In the genomic region with DNA sequence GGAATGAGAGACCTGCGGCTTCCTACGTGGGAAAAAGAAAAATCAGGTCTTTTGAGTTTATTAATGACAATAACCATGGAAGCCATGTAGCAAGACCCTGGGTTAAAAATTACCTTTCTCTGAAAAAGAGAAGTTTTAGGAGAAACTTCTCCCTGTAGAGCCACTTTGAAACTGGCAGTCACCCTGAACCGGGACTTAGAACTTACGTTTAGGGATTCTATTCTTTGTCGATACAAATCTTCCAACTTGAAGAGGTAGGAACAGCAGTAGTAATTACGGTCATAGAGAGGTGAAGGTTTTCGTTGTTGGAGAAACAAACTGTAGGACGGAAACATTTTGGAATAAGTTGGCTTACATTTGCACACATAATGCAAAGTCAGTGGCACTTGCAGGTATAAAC, we compare ENCODE assay signal across 9 mouse cellular contexts. TPM values are rescaled to one million over a fixed set of nuclear protein-coding genes. Genes with fewer than 3 reads are reported as not detected.
DNase-seq lines count a peak whose midpoint lies in the region; ATAC-seq and TF ChIP-seq lines count a peak whose summit lies in the region.
"Had no signal": no experiment of that assay in that cellular context is flagged by ENCODE, and none has a peak within 500 bp of the region (broad histone marks: within the 10 kb centered on the region; RNA-seq: fewer than 3 reads in every experiment).

No protein-coding gene starts in this region.

- 2% methylated on average over 8 of the region's 8 CpGs for WGBS in lung, adult 2 months
- WGBS in embryonic facial prominence, embryonic 11.5 days, result 6% methylated on average over 8 of the region's 8 CpGs
- WGBS in intestine, postnatal 0 days, result 1% methylated on average over 8 of the region's 8 CpGs
- 6% methylated on average over 8 of the region's 8 CpGs for WGBS in neural tube, embryonic 15.5 days

- H3K4me1 ChIP-seq in lung, adult 2 months (ENCODE audit: control insufficient read depth, insufficient read depth, low read length), result peaks cover 12% of the 10 kb centered on the region
- no peaks in the 10 kb centered on the region for H3K4me1 ChIP-seq in embryonic facial prominence, embryonic 11.5 days (ENCODE audit: control insufficient read depth, insufficient read depth, low read length)
- H3K4me1 ChIP-seq in intestine, postnatal 0 days (replicated peaks; ENCODE audit: control insufficient read depth, insufficient read depth, low read length), result peaks cover 6% of the 10 kb centered on the region
- peaks cover 42% of the 10 kb centered on the region for H3K4me1 ChIP-seq in neural tube, embryonic 15.5 days

- peak overlapping the region; percentile 66 for H3K9ac ChIP-seq in embryonic facial prominence, embryonic 11.5 days (replicated peaks; ENCODE audit: low read length)
- peak overlapping the region; percentile 71 for H3K9ac ChIP-seq in intestine, postnatal 0 days (ENCODE audit: low read depth, low read length)
- peak overlapping the region; percentile 68 for H3K9ac ChIP-seq in neural tube, embryonic 15.5 days (replicated peaks)

- H3K4me3 ChIP-seq in lung, adult 2 months (replicated peaks; ENCODE audit: extremely low read depth, low read depth, low read length), result peak overlapping the region; percentile 71
- H3K4me3 ChIP-seq in embryonic facial prominence, embryonic 11.5 days (ENCODE audit: low read depth, low read length), result peak overlapping the region; percentile 84
- peak overlapping the region; percentile 70 for H3K4me3 ChIP-seq in intestine, postnatal 0 days (ENCODE audit: low read depth, low read length)
- H3K4me3 ChIP-seq in neural tube, embryonic 15.5 days (replicated peaks), result peak overlapping the region; percentile 75

- H3K27ac ChIP-seq in embryonic facial prominence, embryonic 11.5 days (replicated peaks; ENCODE audit: low read depth, low read length), result no peak overlapping the region
- peak overlapping the region; percentile 70 for H3K27ac ChIP-seq in intestine, postnatal 0 days (ENCODE audit: low read depth, low read length)
- peak overlapping the region; percentile 98 for H3K27ac ChIP-seq in neural tube, embryonic 15.5 days (replicated peaks)

- intact Hi-C loops in left cerebral cortex, postnatal 14 days (cut with DNase I), result loop anchor here (5.0 kb wide), 1 partner anchor 35 kb away; no protein-coding TSS in a partner anchor

- no peaks in the 10 kb centered on the region; the same call in 1 of the 2 replicates for H3K36me3 ChIP-seq in embryonic facial prominence, embryonic 11.5 days (replicated peaks; ENCODE audit: control insufficient read depth, insufficient read depth, low read depth, low read length)
- H3K36me3 ChIP-seq in intestine, postnatal 0 days (ENCODE audit: control insufficient read depth, insufficient read depth), result peaks cover 27% of the 10 kb centered on the region
- peaks cover 31% of the 10 kb centered on the region for H3K36me3 ChIP-seq in neural tube, embryonic 15.5 days

- peak overlapping the region; percentile 27 for H3K4me2 ChIP-seq in embryonic facial prominence, embryonic 11.5 days (ENCODE audit: low read depth, low read length)
- H3K4me2 ChIP-seq in intestine, postnatal 0 days (replicated peaks; ENCODE audit: low read depth), result peak overlapping the region; percentile 66
- peak overlapping the region; percentile 76 for H3K4me2 ChIP-seq in neural tube, embryonic 15.5 days

- no peak for ATAC-seq in embryonic facial prominence, embryonic 11.5 days (replicated peaks; ENCODE audit: insufficient number of reproducible peaks, low FRiP score, low TSS enrichment, low read depth)
- no peak for ATAC-seq in intestine, postnatal 0 days
- no peak for ATAC-seq in neural tube, embryonic 15.5 days (ENCODE audit: low FRiP score)

- H3K9me3 ChIP-seq in embryonic facial prominence, embryonic 11.5 days (replicated peaks; ENCODE audit: control insufficient read depth, low read length), result no peaks in the 10 kb centered on the region
- H3K9me3 ChIP-seq in intestine, postnatal 0 days (ENCODE audit: control insufficient read depth), result no peaks in the 10 kb centered on the region
- H3K9me3 ChIP-seq in neural tube, embryonic 15.5 days (replicated peaks), result no peaks in the 10 kb centered on the region

- no peak for DNase-seq in lung, adult 2 months
- no peak for DNase-seq in lung, postnatal 4 days
- peak; percentile 36 for DNase-seq in embryonic facial prominence, embryonic 11.5 days (ENCODE audit: low spot score)
- DNase-seq in layer of hippocampus, postnatal 10 days (ENCODE audit: low spot score in 2 of 2), result no peak
- no peak for DNase-seq in left cerebral cortex, postnatal 14 days (ENCODE audit: low spot score in 2 of 2)
- DNase-seq in kidney, postnatal 14 days, result no peak

- no peak for TF ChIP-seq CTCF in lung, adult 2 months (IDR thresholded peaks at IDR 0.05; ENCODE audit: insufficient read depth, low read length)
- no peak for TF ChIP-seq CTCF in intestine, postnatal 0 days (IDR thresholded peaks at IDR 0.05; ENCODE audit: low read depth)

- no peaks in the 10 kb centered on the region for H3K27me3 ChIP-seq in embryonic facial prominence, embryonic 11.5 days (ENCODE audit: control insufficient read depth, insufficient read depth, low read length)
- no peaks in the 10 kb centered on the region for H3K27me3 ChIP-seq in intestine, postnatal 0 days (replicated peaks; ENCODE audit: control insufficient read depth, insufficient read depth, low read length)
- H3K27me3 ChIP-seq in neural tube, embryonic 15.5 days (replicated peaks), result no peaks in the 10 kb centered on the region

- no peak for TF ChIP-seq POLR2A in lung, adult 2 months (IDR thresholded peaks at IDR 0.05; ENCODE audit: borderline replicate concordance, extremely low read depth, low read depth, low read length)

RNA-seq across cellular contexts. Expression of a gene that starts 0.5 kb away (rescaled TPM):
- 100 and 121 TPM in 2 replicates for polyA plus RNA-seq in lung, adult 2 months (2012; rRNA removed)
- 122 and 141 TPM in 2 replicates for polyA plus RNA-seq in embryonic facial prominence, embryonic 11.5 days (2014; fragmentation: Nextera tagmentation; extraction: Ambion mirVana)
- 49.9 and 57.4 TPM in 2 replicates for polyA plus RNA-seq in intestine, postnatal 0 days (2015; fragmentation: Nextera tagmentation; extraction: Ambion mirVana)
- 113 and 115 TPM in 2 replicates for polyA plus RNA-seq in neural tube, embryonic 15.5 days (2015; fragmentation: Nextera tagmentation; extraction: Ambion mirVana)
- total RNA-seq in layer of hippocampus, postnatal 10 days (2021), result 100 to 1,000 TPM; 208 to 213 TPM
- 100 to 1,000 TPM; 183 to 184 TPM for total RNA-seq in left cerebral cortex, postnatal 14 days (2021)

RNA-seq across cellular contexts. Expression of a gene that starts 1.2 kb away (rescaled TPM):
- polyA plus RNA-seq in lung, adult 2 months (2012; rRNA removed), result 49.8 and 50.5 TPM in 2 replicates
- polyA plus RNA-seq in embryonic facial prominence, embryonic 11.5 days (2014; fragmentation: Nextera tagmentation; extraction: Ambion mirVana), result 109 and 110 TPM in 2 replicates
- 75.5 and 76.8 TPM in 2 replicates for polyA plus RNA-seq in intestine, postnatal 0 days (2015; fragmentation: Nextera tagmentation; extraction: Ambion mirVana)
- 72.2 and 72.3 TPM in 2 replicates for polyA plus RNA-seq in neural tube, embryonic 15.5 days (2015; fragmentation: Nextera tagmentation; extraction: Ambion mirVana)
- total RNA-seq in layer of hippocampus, postnatal 10 days (2021), result 10 to 100 TPM; 25.5 to 28.1 TPM
- 10 to 100 TPM; 23.4 to 23.8 TPM for total RNA-seq in left cerebral cortex, postnatal 14 days (2021)

RNA-seq across cellular contexts. Expression of a gene that starts 11.4 kb away (rescaled TPM):
- polyA plus RNA-seq in lung, adult 2 months (2012; rRNA removed), result 0.43 and 0.56 TPM in 2 replicates
- 0.11 and 0.17 TPM in 2 replicates for polyA plus RNA-seq in embryonic facial prominence, embryonic 11.5 days (2014; fragmentation: Nextera tagmentation; extraction: Ambion mirVana)
- 0.09 TPM in 1 of 2 replicates, not detected in the other for polyA plus RNA-seq in intestine, postnatal 0 days (2015; fragmentation: Nextera tagmentation; extraction: Ambion mirVana)
- polyA plus RNA-seq in neural tube, embryonic 15.5 days (2015; fragmentation: Nextera tagmentation; extraction: Ambion mirVana), result 0.18 and 0.19 TPM in 2 replicates
- total RNA-seq in layer of hippocampus, postnatal 10 days (2021), result not detected
- not detected for total RNA-seq in left cerebral cortex, postnatal 14 days (2021)
- total RNA-seq: adrenal gland, postnatal 14 days had no signal

RNA-seq across cellular contexts. Expression of a gene that starts 24.7 kb away (rescaled TPM):
- polyA plus RNA-seq in lung, adult 2 months (2012; rRNA removed), result 0.57 and 1.1 TPM in 2 replicates
- polyA plus RNA-seq in embryonic facial prominence, embryonic 11.5 days (2014; fragmentation: Nextera tagmentation; extraction: Ambion mirVana), result 0.17 TPM in 2 replicates
- polyA plus RNA-seq in intestine, postnatal 0 days (2015; fragmentation: Nextera tagmentation; extraction: Ambion mirVana), result not detected in 2 replicates
- 0.12 and 0.29 TPM in 2 replicates for polyA plus RNA-seq in neural tube, embryonic 15.5 days (2015; fragmentation: Nextera tagmentation; extraction: Ambion mirVana)
- not detected for total RNA-seq in layer of hippocampus, postnatal 10 days (2021)
- not detected for total RNA-seq in left cerebral cortex, postnatal 14 days (2021)
- total RNA-seq: adrenal gland, postnatal 14 days had no signal

RNA-seq across cellular contexts. Expression of a gene that starts 46.1 kb away (rescaled TPM):
- polyA plus RNA-seq in lung, adult 2 months (2012; rRNA removed), result 2.8 and 2.9 TPM in 2 replicates
- polyA plus RNA-seq in embryonic facial prominence, embryonic 11.5 days (2014; fragmentation: Nextera tagmentation; extraction: Ambion mirVana), result 6.2 and 6.3 TPM in 2 replicates
- polyA plus RNA-seq in intestine, postnatal 0 days (2015; fragmentation: Nextera tagmentation; extraction: Ambion mirVana), result 0.47 and 0.63 TPM in 2 replicates
- 13.2 and 14.0 TPM in 2 replicates for polyA plus RNA-seq in neural tube, embryonic 15.5 days (2015; fragmentation: Nextera tagmentation; extraction: Ambion mirVana)
- total RNA-seq in layer of hippocampus, postnatal 10 days (2021), result 10 to 100 TPM; 14.7 to 17.2 TPM
- 10 to 100 TPM; 10.5 to 12.2 TPM for total RNA-seq in left cerebral cortex, postnatal 14 days (2021)
